Mouse (Mus musculus) megakaryocyte, embryonic 14.5 days (primary cell): ENCODE data around the gene Rdh5. TPM values are rescaled to one million over a fixed set of nuclear protein-coding genes. Genes with fewer than 3 reads are reported as not detected.

Experiments
- H3K27me3 ChIP-seq: replicated peaks from 2 replicates; pipeline ENCODE3; 2012; ENCODE audit warnings: inconsistent platforms
- H3K36me3 ChIP-seq: replicated peaks from 2 replicates; pipeline ENCODE3; 2012; ENCODE audit warnings: low read length, inconsistent platforms, mixed read lengths
- H3K4me1 ChIP-seq: 2 replicates; pipeline ENCODE4 v1.6.1; 2012; ENCODE audit warnings: inconsistent platforms
- H3K4me3 ChIP-seq: replicated peaks from 2 replicates; pipeline ENCODE3; 2012; ENCODE audit warnings: moderate library complexity, mild to moderate bottlenecking, inconsistent platforms
- H3K9me3 ChIP-seq: 2 replicates; pipeline ENCODE4 v1.6.1; 2012; ENCODE audit warnings: inconsistent platforms
- FLI1 ChIP-seq: IDR thresholded peaks from 2 replicates; pipeline ENCODE4 v1.6.1; 2012; ENCODE audit warnings: low read length, inconsistent platforms, mixed read lengths
- GATA1 ChIP-seq: IDR thresholded peaks from 3 replicates; pipeline ENCODE4 v1.6.1; 2012; ENCODE audit warnings: mixed read lengths, low read length, inconsistent platforms, borderline replicate concordance
- polyA plus RNA-seq: library from polyadenylated mRNA; stranded (reverse); fragments of >175 nt; gene quantifications from 2 replicates; pipeline ENCODE4 v1.2.3, GENCODE M21; 2012; ENCODE audit warnings: low replicate concordance; ENCODE audit not compliant: insufficient read depth

The Rdh5 gene
- polyA plus RNA-seq, 1 experiment, result 15.8 TPM

DNA sequence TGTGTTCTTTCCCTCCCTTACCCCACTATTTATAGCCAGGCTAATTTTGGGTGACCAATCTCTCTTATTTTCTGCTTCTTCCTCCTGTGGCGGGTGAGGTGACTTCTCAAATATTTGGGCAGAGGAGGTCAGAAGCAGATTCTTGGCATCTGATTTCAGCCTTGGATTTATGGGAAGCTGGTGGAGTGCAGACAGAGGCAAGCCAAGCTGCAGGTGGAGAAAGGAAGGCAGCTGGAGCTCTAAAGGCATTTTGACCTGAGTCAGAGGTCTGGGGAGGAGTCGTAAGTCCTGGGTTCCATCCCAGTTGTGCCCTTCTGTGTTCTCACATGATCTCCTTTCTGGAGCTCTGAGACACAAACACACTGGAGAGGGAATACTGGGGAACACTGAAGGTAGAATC is 8.8 kb upstream of the Rdh5 start:
- H3K9me3 ChIP-seq, result no peaks in the 10 kb centered on the region
- H3K36me3 ChIP-seq, result no peaks in the 10 kb centered on the region
- TF ChIP-seq FLI1 (no peak), GATA1 (no peak)
- H3K4me3 ChIP-seq, result no peak overlapping the region
- peaks cover 64% of the 10 kb centered on the region for H3K4me1 ChIP-seq
- peaks cover 73% of the 10 kb centered on the region for H3K27me3 ChIP-seq

DNA sequence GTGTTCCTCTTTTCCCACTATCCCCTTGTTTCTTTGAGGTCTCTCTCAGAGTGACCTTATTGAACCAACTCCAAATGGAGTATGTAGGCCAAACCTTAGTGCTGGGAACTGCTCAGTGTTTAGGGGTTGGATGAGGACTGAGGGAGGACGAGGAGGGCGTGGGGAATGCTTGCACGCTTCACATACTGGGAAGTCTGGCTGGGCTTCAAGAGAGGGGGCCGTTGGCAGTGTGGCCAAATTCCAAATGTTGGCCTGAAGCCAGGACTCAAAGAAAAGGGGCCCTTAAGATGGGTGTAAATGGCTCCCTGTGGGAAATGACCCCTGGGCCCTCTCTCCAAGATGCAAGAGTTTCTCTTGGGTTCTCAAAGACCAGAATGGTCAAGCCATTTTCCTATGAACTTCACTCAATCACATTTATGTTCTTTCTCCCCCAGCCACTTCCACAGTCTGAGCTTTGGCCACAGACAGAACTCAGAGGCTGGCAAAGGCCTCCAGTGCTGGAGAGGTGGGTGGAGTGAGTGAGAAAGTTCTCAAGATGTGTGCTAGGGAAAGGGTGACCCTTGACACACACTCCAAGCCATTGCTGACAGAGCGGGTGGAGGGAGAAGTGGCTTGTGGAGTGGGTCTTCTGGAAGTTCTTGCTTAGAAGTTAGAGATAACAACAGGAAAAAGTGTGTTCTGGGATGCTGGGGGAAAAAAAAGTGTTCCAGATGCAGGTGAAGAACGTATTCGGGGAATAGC is 7.1 kb upstream of the Rdh5 start:
- Histone ChIP-seq H3K4me3 (no peak overlapping the region), H3K9me3 (no peaks in the 10 kb centered on the region), H3K4me1 (peaks cover 49% of the 10 kb centered on the region), H3K27me3 (peaks cover 58% of the 10 kb centered on the region), H3K36me3 (no peaks in the 10 kb centered on the region)
- TF ChIP-seq GATA1, result no peak
- no peak for TF ChIP-seq FLI1

DNA sequence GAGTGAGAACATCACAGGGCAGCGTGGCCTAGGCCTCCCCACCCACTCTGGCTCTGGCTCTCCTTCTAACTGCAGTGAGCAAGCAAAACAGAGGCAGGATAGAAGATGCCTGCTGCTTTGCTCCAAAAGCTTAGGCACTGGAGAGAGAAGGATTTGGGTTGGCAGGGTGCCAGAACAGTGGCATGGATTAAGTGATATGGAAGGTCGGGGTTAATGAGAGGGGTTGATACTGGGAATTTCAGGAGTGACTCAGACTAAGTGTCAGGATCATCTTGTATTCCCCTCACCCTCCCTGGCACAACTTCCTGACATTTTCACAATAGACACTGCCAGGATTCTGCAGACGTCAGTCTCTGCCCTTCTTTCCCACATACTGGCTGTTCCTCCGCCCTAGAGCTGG is 5.7 kb upstream of the Rdh5 start:
- Histone ChIP-seq H3K4me3 (no peak overlapping the region), H3K9me3 (no peaks in the 10 kb centered on the region), H3K27me3 (peaks cover 43% of the 10 kb centered on the region), H3K36me3 (no peaks in the 10 kb centered on the region), H3K4me1 (peaks cover 48% of the 10 kb centered on the region)
- no peak for TF ChIP-seq FLI1
- no peak for TF ChIP-seq GATA1

DNA sequence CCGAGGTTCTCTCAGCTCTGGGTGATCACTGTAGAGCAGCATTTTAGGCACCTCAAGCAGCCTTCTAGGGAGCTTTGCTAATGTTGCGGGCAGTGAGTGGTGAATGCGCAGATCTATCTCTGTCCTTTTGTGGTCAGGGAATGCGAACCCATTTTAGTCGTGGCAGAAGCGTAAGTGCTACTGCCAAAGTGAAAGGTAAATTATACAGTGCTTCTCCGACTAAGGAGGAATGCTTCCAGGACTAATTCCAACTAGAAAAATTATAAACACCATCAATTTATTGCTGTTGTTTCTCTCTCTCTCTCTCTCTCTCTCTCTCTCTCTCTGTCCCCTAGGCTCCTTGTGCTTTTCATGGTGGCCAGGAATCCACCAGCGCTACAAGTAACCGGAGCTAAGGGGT is 1.2 kb upstream of the Rdh5 start, which contains the start of gene Bloc1s1:
Bloc1s1 (minus strand) TSS at position 101 of the 400 bp plus-strand sequence.
- H3K36me3 ChIP-seq, result peaks cover 30% of the 10 kb centered on the region
- no peak for TF ChIP-seq GATA1
- no peak for TF ChIP-seq FLI1
- H3K27me3 ChIP-seq, result peaks cover 13% of the 10 kb centered on the region
- peak within 1 kb of the TSS; percentile 93 for H3K4me3 ChIP-seq
- peaks cover 64% of the 10 kb centered on the region for H3K4me1 ChIP-seq
- no peaks in the 10 kb centered on the region for H3K9me3 ChIP-seq

DNA sequence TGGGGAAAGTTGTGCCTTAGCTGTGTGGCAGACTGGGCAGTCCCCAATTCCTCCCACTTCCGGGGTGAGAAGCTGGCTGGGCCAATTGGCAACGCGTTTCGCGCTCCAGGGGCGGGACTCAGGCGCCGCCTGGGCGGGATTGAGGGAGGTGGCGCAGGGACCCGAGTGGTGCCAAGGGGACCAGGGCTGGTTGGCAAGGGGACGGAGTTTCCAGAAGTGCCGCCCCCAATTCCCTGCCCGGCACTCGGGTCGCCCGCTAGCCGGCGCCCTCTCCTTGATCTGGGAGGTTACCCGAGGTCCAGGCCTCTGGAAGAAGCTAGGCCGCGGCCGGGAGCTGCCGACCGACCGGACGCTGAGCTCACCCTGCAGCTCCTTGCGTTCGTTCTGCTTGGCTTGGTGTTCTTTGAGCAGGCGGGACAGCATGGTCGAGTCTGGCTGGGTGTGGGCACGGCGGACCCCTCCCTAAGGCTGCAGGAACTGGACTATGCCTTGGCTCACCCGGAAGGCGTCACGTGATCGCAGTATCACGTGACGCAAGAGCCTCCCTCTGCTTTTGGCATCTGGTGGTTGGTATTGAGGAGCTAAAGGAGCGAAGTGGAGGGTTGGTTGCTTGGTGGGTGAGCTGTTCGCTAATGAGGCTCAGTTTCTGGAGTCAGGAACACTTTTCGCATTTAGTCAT is 464 bp upstream of the Rdh5 start:
- peak overlapping the region; percentile 93 for H3K4me3 ChIP-seq
- peaks cover 37% of the 10 kb centered on the region for H3K36me3 ChIP-seq
- H3K9me3 ChIP-seq, result no peaks in the 10 kb centered on the region
- no peak for TF ChIP-seq FLI1
- TF ChIP-seq GATA1, result no peak
- peaks cover 65% of the 10 kb centered on the region for H3K4me1 ChIP-seq
- H3K27me3 ChIP-seq, result peaks cover 7% of the 10 kb centered on the region

DNA sequence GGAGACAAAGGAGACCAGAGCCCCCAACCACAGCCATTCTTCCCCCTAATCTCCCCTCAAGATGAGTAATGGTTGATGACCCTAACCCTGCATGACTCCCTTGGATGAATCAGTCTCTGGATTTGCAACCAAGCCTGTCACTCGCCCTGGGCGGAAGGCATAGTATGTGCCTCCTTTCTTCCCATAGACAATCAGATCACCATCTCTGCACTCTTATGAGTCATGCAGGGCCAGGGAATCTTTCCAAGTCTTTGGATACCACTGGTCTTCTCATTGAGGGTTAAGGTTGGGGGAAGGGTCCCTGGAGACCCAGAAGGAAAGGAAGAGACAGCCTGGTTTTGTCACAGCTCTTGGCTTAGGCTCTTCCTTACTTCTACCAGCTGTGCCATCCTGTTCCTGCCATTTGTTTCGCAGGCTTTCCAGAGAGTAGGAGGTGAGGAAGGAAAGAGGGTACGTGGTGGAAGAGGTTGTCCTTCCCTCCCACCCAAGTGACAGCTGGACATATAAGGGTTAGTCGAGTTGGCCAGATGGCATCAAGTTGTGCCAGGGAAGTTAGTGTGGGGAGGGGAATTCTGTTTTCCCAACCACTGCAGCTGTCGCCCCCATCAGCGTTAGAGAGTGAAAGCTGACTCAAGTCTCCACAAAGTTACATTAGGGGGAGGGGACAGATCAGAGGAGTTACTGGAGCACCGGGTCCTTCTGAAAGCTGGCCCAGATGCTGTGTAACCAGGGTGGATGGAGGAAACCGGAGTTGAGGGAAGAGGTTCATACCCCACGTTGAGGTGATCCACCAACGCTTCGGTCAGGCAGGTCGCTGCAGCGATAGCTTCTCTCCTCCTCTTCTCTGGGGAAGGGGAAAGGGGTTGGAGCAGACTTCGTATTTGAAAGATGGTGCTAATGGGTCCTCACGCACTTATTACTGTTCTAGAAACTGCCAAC is 536 bp downstream of the Rdh5 start:
- TF ChIP-seq GATA1, result no peak
- TF ChIP-seq FLI1, result no peak
- peak overlapping the region; percentile 93 for H3K4me3 ChIP-seq
- H3K9me3 ChIP-seq, result no peaks in the 10 kb centered on the region
- H3K36me3 ChIP-seq, result peaks cover 47% of the 10 kb centered on the region
- H3K27me3 ChIP-seq, result no peaks in the 10 kb centered on the region
- peaks cover 71% of the 10 kb centered on the region for H3K4me1 ChIP-seq

DNA sequence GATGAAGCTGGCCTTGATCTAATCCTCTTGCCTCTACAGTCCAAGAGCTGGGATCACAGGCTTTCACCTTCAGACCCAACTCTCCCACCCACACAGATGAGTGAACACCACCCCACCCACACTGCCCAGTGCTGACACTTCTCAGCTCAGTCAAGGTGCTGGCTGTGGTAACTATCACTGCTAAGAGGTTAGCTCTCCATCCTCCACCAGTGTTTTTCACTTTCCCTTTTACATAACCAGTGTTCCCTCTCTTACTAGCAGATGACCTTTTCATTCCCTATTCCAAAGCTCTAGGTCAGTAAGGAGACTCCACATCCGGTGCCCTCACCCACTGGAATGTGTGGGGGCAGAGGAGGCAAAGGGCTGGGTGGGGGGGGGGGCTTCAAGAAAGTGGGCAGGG is 1.4 kb downstream of the Rdh5 start:
- peaks cover 56% of the 10 kb centered on the region for H3K36me3 ChIP-seq
- H3K4me1 ChIP-seq, result peaks cover 76% of the 10 kb centered on the region
- no peaks in the 10 kb centered on the region for H3K27me3 ChIP-seq
- H3K9me3 ChIP-seq, result no peaks in the 10 kb centered on the region
- TF ChIP-seq FLI1 (no peak), GATA1 (no peak)
- peak overlapping the region; percentile 23 for H3K4me3 ChIP-seq

DNA sequence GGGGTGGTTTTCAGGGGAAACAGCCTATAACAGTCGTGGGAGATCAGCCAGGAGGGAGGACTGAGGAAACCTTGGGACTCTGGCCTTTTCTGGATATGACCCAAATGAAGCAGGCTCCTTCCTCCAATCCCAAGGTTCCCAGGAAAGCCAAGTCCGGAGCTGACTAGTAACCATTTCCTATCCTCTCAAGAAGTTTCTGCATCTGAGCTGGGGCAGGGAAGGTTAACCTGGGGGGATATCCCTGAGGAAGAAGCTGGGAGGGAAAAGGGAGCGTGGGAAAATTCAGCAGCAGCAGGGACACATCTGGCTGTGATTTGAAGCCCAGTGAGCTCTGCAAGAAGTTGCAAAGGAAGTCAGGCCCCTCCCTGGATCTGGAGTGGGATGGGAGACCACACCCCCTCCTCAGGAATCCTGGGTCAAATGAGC is 1.9 kb downstream of the Rdh5 start:
- no peak overlapping the region for H3K4me3 ChIP-seq

DNA sequence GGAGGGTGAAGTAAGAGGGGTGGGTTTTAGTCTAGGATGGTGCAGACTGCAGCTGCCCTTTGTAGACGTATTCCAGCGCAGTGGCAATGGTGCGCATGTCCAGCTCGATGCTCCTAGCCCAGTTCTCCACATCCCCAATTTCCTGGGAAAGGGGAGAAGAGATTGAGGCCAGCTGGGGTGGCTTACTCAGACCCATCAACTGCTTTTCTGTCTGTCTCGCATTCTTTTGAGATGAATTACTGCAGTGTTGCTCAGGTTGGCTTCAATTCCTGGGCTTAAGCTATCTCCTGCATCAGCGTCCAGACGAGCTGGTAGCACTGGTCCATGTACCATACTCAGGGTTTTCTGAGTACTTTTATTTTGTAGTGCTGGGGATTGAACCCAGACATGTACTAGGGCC is 2.7 kb downstream of the Rdh5 start:
- H3K4me3 ChIP-seq, result no peak overlapping the region
- TF ChIP-seq GATA1 (no peak), FLI1 (no peak)
- H3K27me3 ChIP-seq, result no peaks in the 10 kb centered on the region
- H3K36me3 ChIP-seq, result peaks cover 66% of the 10 kb centered on the region
- peaks cover 76% of the 10 kb centered on the region for H3K4me1 ChIP-seq
- H3K9me3 ChIP-seq, result no peaks in the 10 kb centered on the region

More for the DNA sequence above, 1.9 kb downstream of the Rdh5 start:
- no peaks in the 10 kb centered on the region for H3K9me3 ChIP-seq
- H3K4me1 ChIP-seq, result peaks cover 76% of the 10 kb centered on the region
- peaks cover 59% of the 10 kb centered on the region for H3K36me3 ChIP-seq
- TF ChIP-seq GATA1, result no peak
- TF ChIP-seq FLI1, result no peak
- no peaks in the 10 kb centered on the region for H3K27me3 ChIP-seq

DNA sequence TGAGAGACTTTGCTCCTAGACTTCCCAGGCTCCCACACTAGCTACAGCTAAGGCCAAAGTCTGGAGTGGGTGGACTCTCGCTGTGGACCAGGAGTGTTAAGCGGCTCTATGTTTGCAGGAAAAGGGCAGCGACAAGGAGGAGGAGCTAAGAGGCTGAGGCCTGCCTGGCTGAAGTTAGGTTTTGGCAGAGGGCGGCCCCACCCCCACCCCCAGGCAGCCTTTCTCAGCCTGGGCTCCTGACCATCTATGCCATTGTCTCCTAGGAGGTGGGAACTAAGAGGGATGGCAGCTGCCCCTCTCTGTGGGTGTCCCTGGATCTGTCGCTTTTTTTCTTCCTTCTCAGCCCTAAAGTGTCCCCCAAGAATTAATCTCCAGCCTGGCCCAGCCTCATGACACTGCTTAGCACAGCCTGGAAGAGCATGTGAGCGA is 3.5 kb downstream of the Rdh5 start:
- H3K36me3 ChIP-seq, result peaks cover 73% of the 10 kb centered on the region
- peak overlapping the region; percentile 19 for H3K4me3 ChIP-seq
- H3K4me1 ChIP-seq, result peaks cover 69% of the 10 kb centered on the region
- no peaks in the 10 kb centered on the region for H3K27me3 ChIP-seq
- H3K9me3 ChIP-seq, result no peaks in the 10 kb centered on the region
- TF ChIP-seq GATA1 (no peak), FLI1 (no peak)
